8 mouse cellular contexts compared by ENCODE assay signal in genomic region chr5:123256841-123257755, GRCm38 (mm10). TPM values are rescaled to one million over a fixed set of nuclear protein-coding genes. Genes with fewer than 3 reads are reported as not detected.
DNase-seq lines count a peak whose midpoint lies in the region; ATAC-seq and TF ChIP-seq lines count a peak whose summit lies in the region.

No protein-coding gene starts in this region.

- ATAC-seq in kidney, embryonic 15.5 days (replicated peaks; ENCODE audit: low FRiP score), result no peak
- no peak for ATAC-seq in limb, embryonic 15.5 days (ENCODE audit: insufficient number of reproducible peaks, low FRiP score, low TSS enrichment, low read depth)

- 0 out of 2 replicates have a peak, but pooled peaks cover 3% of the 10 kb centered on the region for H3K4me1 ChIP-seq in cerebellum, adult 2 months (ENCODE audit: control insufficient read depth, insufficient read depth, low read length)
- peaks cover 15% of the 10 kb centered on the region for H3K4me1 ChIP-seq in kidney, embryonic 15.5 days
- H3K4me1 ChIP-seq in limb, embryonic 15.5 days, result peaks cover 9% of the 10 kb centered on the region

- DNase-seq in 3T3-L1 (ENCODE audit: low read depth, low spot score), result peak; percentile 69
- peak; percentile 53 to 72 for DNase-seq in cerebellum, adult 2 months
- DNase-seq in frontal cortex, adult 2 months (ENCODE audit: extremely low spot score in 1 of 2, low spot score in 1 of 2), result peak; percentile 80 to 90
- DNase-seq in retina, embryonic 14.5 days (ENCODE audit: low spot score), result peak; percentile 69
- no peak for DNase-seq in thymus, postnatal 36 days
- no peak for DNase-seq in adrenal gland, postnatal 14 days

- no peaks in the 10 kb centered on the region for H3K36me3 ChIP-seq in kidney, embryonic 15.5 days
- no peaks in the 10 kb centered on the region for H3K36me3 ChIP-seq in limb, embryonic 15.5 days

- no peak overlapping the region for H3K27ac ChIP-seq in cerebellum, adult 2 months (ENCODE audit: insufficient read depth, low read length)
- H3K27ac ChIP-seq in kidney, embryonic 15.5 days, result 0 out of 2 replicates have a peak overlapping the region, but pooled peaks have one; percentile 18
- peak overlapping the region; percentile 74 for H3K27ac ChIP-seq in limb, embryonic 15.5 days

- no peak for TF ChIP-seq POLR2A in cerebellum, adult 2 months (IDR thresholded peaks at IDR 0.05; ENCODE audit: borderline replicate concordance, insufficient read depth, low read length)

- H3K9ac ChIP-seq in kidney, embryonic 15.5 days, result no peak overlapping the region
- H3K9ac ChIP-seq in limb, embryonic 15.5 days, result no peak overlapping the region

- no peaks in the 10 kb centered on the region for H3K9me3 ChIP-seq in kidney, embryonic 15.5 days (replicated peaks)
- H3K9me3 ChIP-seq in limb, embryonic 15.5 days, result no peaks in the 10 kb centered on the region

- H3K4me3 ChIP-seq in cerebellum, adult 2 months (replicated peaks; ENCODE audit: insufficient read depth, low read depth, low read length), result peak overlapping the region; percentile 14
- H3K4me3 ChIP-seq in kidney, embryonic 15.5 days (replicated peaks), result peak overlapping the region; percentile 0
- peak overlapping the region; percentile 25 for H3K4me3 ChIP-seq in limb, embryonic 15.5 days

- 9% methylated on average over 23 of the region's 23 CpGs for whole genome bisulfite sequencing in cerebellum, adult 2 months
- WGBS in kidney, embryonic 15.5 days, result 33% methylated on average over 23 of the region's 23 CpGs
- WGBS in limb, embryonic 15.5 days, result 16% methylated on average over 23 of the region's 23 CpGs

- H3K27me3 ChIP-seq in cerebellum, adult 2 months (ENCODE audit: control insufficient read depth, insufficient read depth, low read length), result no peaks in the 10 kb centered on the region
- no peaks in the 10 kb centered on the region; the same call in 1 of the 2 replicates for H3K27me3 ChIP-seq in kidney, embryonic 15.5 days
- H3K27me3 ChIP-seq in limb, embryonic 15.5 days, result no peaks in the 10 kb centered on the region

- no peak for TF ChIP-seq CTCF in cerebellum, adult 2 months (IDR thresholded peaks at IDR 0.05; ENCODE audit: borderline replicate concordance, insufficient read depth, low read depth, low read length)

- peak overlapping the region; percentile 24 for H3K4me2 ChIP-seq in kidney, embryonic 15.5 days
- peak overlapping the region; percentile 40 for H3K4me2 ChIP-seq in limb, embryonic 15.5 days

RNA-seq across cellular contexts. Expression of gene Wdr66, which starts 5.2 kb away (rescaled TPM):
- 1.3 and 1.6 TPM in 2 replicates for polyA plus RNA-seq in cerebellum, adult 2 months (2012; rRNA removed)
- 5.4 and 6.1 TPM in 2 replicates for polyA plus RNA-seq in frontal cortex, adult 2 months (2012; rRNA removed)
- 1.5 and 1.7 TPM in 2 replicates for polyA plus RNA-seq in kidney, embryonic 15.5 days (2015; fragmentation: Nextera tagmentation; extraction: Ambion mirVana)
- 0.23 and 0.87 TPM in 2 replicates for polyA plus RNA-seq in limb, embryonic 15.5 days (2015; fragmentation: Nextera tagmentation; extraction: Ambion mirVana)
- total RNA-seq in adrenal gland, postnatal 14 days (2021), result 0.74 and 0.86 TPM in 2 replicates

Comparison
In these comparisons a context has a peak if more than half of its experiments do, and no peak if none do; other contexts are left out.
1. DNase-seq: peak in 3T3-L1 (single experiment), cerebellum, adult 2 months (2 of 2), frontal cortex, adult 2 months (2 of 2) and retina, embryonic 14.5 days (single experiment); none in thymus, postnatal 36 days (0 of 2) and adrenal gland, postnatal 14 days (single experiment).
2. Peak in every context shown above with its lines, with median percentiles within 50 percentile points of each other: H3K4me3 ChIP-seq.